Mouse (Mus musculus) midbrain, embryonic 12.5 days (tissue): Measurements from ENCODE around the gene Nprl3. TPM values are rescaled to one million over a fixed set of nuclear protein-coding genes. Genes with fewer than 3 reads are reported as not detected.

Experiments used
- ATAC-seq: fragments of 200-750 bp; cut with Nextera tagmentation; 2 replicates; pipeline ENCODE4 v1.8.0; 2017; ENCODE audit warnings: low read depth, moderate TSS enrichment, moderate library complexity; ENCODE audit not compliant: low FRiP score
- H3K27ac ChIP-seq: fragments of 300-500 bp; sonication (generic); replicated peaks from 2 replicates; pipeline ENCODE4 v1.5.1; 2016; ENCODE audit warnings: mild to moderate bottlenecking
- H3K27me3 ChIP-seq: fragments of 300-500 bp; sonication (generic); 2 replicates; pipeline ENCODE4 v1.6.1; 2016; ENCODE audit warnings: mild to moderate bottlenecking
- H3K36me3 ChIP-seq: fragments of 300-500 bp; sonication (generic); 2 replicates; pipeline ENCODE4 v1.6.1; 2016
- H3K4me1 ChIP-seq: fragments of 300-500 bp; sonication (generic); 2 replicates; pipeline ENCODE4 v1.6.1; 2016
- H3K4me2 ChIP-seq: fragments of 300-500 bp; sonication (generic); replicated peaks from 2 replicates; pipeline ENCODE4 v1.6.1; 2016; ENCODE audit warnings: mild to moderate bottlenecking, moderate library complexity
- H3K4me3 ChIP-seq: fragments of 300-500 bp; sonication (generic); 2 replicates; pipeline ENCODE4 v1.5.1; 2016; ENCODE audit warnings: mild to moderate bottlenecking
- H3K9ac ChIP-seq: fragments of 300-500 bp; sonication (generic); replicated peaks from 2 replicates; pipeline ENCODE4 v1.6.1; 2016; ENCODE audit warnings: mild to moderate bottlenecking, moderate library complexity
- H3K9me3 ChIP-seq: fragments of 300-500 bp; sonication (generic); 2 replicates; pipeline ENCODE4 v1.6.1; 2016; ENCODE audit warnings: mild to moderate bottlenecking
- WGBS: fragments of 180-500 bp; shearing (Covaris S2); methylation state at CpG from one replicate; pipeline ENCODE4 v1.1.7; 2016; 5-methylcytosine and 5-hydroxymethylcytosine counted together
- polyA plus RNA-seq: library from polyadenylated mRNA; unstranded; fragments of >200 nt; fragmentation: Nextera tagmentation; extraction: Ambion mirVana; gene quantifications from 2 replicates; pipeline ENCODE4 v1.2.1, GENCODE M21; 2016

The Nprl3 gene
- polyA plus RNA-seq, 1 experiment from 2014 or later = 44.7 TPM

DNA sequence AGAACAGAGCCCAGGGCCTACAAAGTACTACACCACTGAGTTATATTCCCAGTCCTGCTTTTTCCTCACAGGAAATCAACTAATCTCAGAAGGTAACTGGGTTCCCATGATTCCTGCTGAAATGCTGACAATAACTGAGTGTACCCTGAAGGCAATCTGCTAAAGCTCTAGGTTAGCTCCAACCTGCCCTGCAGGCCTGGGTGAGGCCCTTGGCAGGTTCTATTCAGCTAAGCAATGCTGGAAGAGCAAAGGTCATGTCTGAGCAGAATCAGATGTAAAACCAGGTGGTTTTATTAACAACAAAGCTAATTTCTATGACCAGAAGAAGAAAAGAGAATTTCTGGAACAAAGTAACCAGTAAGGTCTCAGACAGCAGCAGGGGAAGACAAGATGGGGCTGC lies 26.1 kb downstream of the Nprl3 start:
- ATAC-seq = no peak
- peaks cover 74% of the 10 kb centered on the region for H3K36me3 ChIP-seq

DNA sequence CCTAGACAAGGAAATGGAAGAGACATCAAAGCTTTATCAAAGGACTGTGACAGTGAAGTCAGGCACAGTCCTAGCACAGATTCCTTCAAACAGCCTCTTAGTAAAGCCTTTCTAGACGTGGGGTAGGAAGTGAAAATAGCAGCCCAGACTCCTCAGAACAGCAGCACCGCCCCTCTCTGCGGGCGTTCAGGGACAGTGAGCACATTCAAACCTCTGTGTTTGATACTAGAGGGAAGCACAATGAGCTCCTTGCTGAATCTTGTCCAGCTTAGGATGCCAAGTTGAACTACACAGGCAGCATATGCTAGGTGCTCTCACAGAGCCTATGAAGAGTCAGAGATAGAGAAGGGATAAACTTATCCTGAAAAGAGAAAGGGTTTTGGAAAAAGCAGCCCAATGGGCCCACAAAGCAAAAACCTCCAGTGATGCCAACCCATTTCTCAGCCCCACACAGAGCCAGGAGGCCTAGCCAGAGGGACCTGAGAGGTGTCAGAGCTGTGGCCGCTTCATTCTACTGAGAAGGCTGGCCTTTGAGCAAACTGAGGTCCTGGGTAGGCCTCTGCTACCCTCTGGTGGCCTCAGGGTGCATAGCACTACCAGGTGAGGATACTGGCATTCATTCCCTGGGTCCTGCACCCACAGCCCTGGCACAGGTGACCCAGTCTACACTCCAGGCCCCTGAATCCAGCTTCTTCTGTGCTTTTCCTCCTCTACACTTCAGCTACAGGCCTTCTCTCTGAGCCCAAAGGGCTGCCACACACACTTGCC lies 29.2 kb downstream of the Nprl3 start:
- H3K27me3 ChIP-seq = no peaks in the 10 kb centered on the region
- no peaks in the 10 kb centered on the region; the same call in 1 of the 2 replicates for H3K4me1 ChIP-seq
- no peaks in the 10 kb centered on the region for H3K9me3 ChIP-seq
- H3K4me2 ChIP-seq = no peak overlapping the region
- H3K9ac ChIP-seq = no peak overlapping the region
- H3K36me3 ChIP-seq = peaks cover 61% of the 10 kb centered on the region
- H3K4me3 ChIP-seq = no peak overlapping the region
- ATAC-seq = peak; percentile 41; the same call in 1 of the 2 replicates
- H3K27ac ChIP-seq = no peak overlapping the region
- WGBS = 61% methylated on average over 5 of the region's 5 CpGs

More for the DNA sequence above, 26.1 kb downstream of the Nprl3 start:
- H3K9ac ChIP-seq = no peak overlapping the region
- no peak overlapping the region for H3K4me2 ChIP-seq
- H3K27me3 ChIP-seq = no peaks in the 10 kb centered on the region
- no peak overlapping the region for H3K4me3 ChIP-seq
- H3K9me3 ChIP-seq = no peaks in the 10 kb centered on the region
- H3K27ac ChIP-seq = no peak overlapping the region
- H3K4me1 ChIP-seq = no peaks in the 10 kb centered on the region; the same call in 1 of the 2 replicates

DNA sequence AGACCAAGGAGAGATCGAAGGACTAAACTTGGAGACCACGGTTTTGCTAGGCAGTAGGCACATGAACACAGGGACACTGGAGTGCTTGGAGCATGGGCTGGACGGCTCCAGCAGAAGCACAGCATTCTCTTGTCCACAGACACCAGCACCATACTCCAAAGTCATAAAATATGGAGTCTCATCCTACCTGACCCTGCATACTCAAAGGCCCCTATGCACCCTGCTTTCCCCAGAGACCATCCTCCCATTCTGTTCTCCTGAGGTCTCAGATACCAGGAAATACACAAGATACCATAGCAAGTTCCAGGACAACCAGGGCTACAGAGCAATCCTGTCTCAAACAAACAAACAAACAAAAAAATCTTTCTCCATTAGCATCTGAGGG lies 30.1 kb downstream of the Nprl3 start:
- Histone ChIP-seq H3K9ac (no peak overlapping the region), H3K9me3 (no peaks in the 10 kb centered on the region), H3K27ac (no peak overlapping the region), H3K27me3 (no peaks in the 10 kb centered on the region), H3K36me3 (peaks cover 63% of the 10 kb centered on the region), H3K4me1 (no peaks in the 10 kb centered on the region; the same call in 1 of the 2 replicates), H3K4me3 (no peak overlapping the region), H3K4me2 (no peak overlapping the region)
- no peak for ATAC-seq
- WGBS = 88% methylated on average over 3 of the region's 3 CpGs

DNA sequence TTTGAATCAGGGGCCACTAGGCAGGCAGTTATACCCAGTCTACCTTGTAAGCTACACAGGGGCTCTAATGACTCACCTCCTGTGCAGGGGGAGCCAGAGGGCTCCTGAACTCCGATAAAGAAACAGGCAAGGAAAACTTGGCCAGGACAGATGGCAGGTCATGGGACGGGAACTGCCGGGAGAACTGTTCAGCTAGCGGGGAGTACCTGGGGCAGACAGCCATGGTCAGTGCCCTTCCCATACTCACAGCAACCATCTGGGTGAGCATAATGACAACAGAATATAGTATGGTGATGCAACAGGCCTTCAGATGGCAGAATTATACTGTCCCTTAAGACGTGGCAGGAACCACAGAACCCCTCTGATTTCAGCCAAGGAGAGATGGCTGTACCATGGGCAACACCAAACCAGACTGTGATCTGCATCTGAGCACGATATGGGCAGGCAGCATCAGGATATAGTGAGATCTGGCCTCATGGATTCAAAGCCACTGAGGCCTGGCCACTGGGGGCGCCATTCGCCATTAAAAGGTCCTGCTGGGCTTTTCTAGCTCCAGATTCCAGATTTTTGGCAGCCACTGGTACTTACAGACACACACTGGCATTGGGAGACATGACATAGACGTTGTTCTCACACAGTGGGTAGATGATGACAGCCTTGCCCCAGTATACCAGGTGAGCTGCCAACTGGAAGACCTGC lies 30.6 kb downstream of the Nprl3 start:
- no peak overlapping the region for H3K4me2 ChIP-seq
- no peaks in the 10 kb centered on the region for H3K27me3 ChIP-seq
- H3K9me3 ChIP-seq = no peaks in the 10 kb centered on the region
- no peak overlapping the region for H3K9ac ChIP-seq
- no peak for ATAC-seq
- peaks cover 64% of the 10 kb centered on the region for H3K36me3 ChIP-seq
- H3K4me1 ChIP-seq = no peaks in the 10 kb centered on the region; the same call in 1 of the 2 replicates
- 61% methylated on average over 9 of the region's 9 CpGs for WGBS
- H3K4me3 ChIP-seq = no peak overlapping the region
- H3K27ac ChIP-seq = no peak overlapping the region

DNA sequence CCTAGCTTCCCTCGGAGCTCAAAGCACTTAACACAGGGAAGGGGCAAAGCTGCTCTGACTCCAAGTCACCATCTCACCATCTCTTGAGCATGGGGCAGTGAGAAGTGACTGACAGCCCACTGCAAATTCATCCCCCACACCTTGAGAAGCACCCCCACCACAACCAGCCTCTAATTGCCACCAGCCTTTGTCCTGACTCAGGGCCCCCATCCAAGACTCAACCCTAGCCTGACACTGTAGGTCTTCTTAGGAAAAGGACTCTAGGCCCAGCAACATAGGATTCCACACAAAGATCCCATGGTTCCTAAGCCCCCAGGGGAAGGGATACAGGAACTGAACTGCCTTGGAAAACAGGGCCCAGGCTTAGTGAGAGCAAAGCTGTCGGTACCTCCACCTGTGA lies 31.4 kb downstream of the Nprl3 start:
- Histone ChIP-seq H3K36me3 (peaks cover 64% of the 10 kb centered on the region), H3K27ac (no peak overlapping the region), H3K9ac (no peak overlapping the region), H3K27me3 (no peaks in the 10 kb centered on the region), H3K4me3 (no peak overlapping the region), H3K4me1 (no peaks in the 10 kb centered on the region; the same call in 1 of the 2 replicates), H3K9me3 (no peaks in the 10 kb centered on the region), H3K4me2 (no peak overlapping the region)
- ATAC-seq = no peak
- 88% methylated on average over 2 of the region's 2 CpGs for WGBS

DNA sequence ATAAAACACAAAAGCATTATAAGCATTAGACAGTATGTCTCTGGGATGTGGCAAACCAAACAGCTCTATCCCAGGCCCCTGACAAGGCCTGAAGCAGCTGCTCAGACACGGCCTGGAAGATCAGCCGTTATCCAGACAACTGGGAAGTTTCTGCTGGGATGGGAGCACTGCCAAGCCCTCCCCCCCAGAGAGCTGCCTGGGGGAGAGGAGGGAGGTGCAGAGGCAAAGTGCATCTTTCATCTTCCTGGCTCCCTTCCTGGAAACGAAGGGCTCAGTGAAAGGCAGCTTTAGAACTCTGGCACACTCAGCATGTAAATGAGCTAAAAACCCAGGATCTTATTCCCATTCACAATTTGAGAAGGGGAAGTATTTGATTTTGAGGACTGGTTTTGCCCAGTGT lies 31.9 kb downstream of the Nprl3 start:
- no peak overlapping the region for H3K4me3 ChIP-seq
- H3K4me1 ChIP-seq = no peaks in the 10 kb centered on the region; the same call in 1 of the 2 replicates
- ATAC-seq = no peak
- no peak overlapping the region for H3K27ac ChIP-seq
- H3K27me3 ChIP-seq = no peaks in the 10 kb centered on the region
- no peaks in the 10 kb centered on the region for H3K9me3 ChIP-seq
- H3K9ac ChIP-seq = no peak overlapping the region
- no peak overlapping the region for H3K4me2 ChIP-seq
- 64% methylated on average over 3 of the region's 3 CpGs for WGBS
- H3K36me3 ChIP-seq = peaks cover 64% of the 10 kb centered on the region

DNA sequence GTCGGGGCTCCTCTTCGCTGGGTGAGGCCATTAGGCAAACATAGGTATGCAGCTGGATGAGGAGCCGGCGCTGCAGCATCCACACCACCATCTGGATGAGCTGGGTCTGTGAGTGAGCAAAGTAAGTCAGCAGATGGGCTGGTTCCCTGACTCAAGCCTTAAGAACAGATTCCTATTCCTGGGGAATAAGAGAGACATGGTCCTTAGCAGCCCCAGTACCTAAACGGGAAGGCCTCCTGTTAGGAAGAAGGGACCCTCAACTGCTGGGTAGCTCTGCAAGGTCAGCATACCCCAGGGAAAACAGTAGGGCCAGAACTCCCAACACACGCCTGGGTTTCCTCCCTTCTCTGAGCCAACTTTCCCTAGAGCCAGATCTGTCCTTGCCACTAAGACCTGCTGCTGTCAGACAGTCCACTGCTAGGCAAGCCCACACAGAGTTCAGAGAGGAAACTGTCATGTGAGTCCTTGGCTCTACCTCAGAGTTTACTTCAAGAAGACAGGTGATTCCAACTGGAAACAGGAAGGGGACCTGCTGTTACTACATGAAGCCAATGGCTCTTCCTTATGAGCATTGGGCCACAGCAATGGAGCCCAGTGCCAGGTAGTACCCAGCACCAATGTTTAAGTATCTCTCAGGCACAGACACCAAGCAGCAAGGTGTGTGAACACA lies 32.6 kb downstream of the Nprl3 start:
- no peak for ATAC-seq
- no peaks in the 10 kb centered on the region; the same call in 1 of the 2 replicates for H3K4me1 ChIP-seq
- no peak overlapping the region for H3K9ac ChIP-seq
- H3K4me2 ChIP-seq = no peak overlapping the region
- WGBS = 95% methylated on average over 6 of the region's 6 CpGs
- no peak overlapping the region for H3K27ac ChIP-seq
- no peak overlapping the region for H3K4me3 ChIP-seq
- no peaks in the 10 kb centered on the region for H3K27me3 ChIP-seq
- H3K9me3 ChIP-seq = no peaks in the 10 kb centered on the region
- H3K36me3 ChIP-seq = peaks cover 62% of the 10 kb centered on the region

DNA sequence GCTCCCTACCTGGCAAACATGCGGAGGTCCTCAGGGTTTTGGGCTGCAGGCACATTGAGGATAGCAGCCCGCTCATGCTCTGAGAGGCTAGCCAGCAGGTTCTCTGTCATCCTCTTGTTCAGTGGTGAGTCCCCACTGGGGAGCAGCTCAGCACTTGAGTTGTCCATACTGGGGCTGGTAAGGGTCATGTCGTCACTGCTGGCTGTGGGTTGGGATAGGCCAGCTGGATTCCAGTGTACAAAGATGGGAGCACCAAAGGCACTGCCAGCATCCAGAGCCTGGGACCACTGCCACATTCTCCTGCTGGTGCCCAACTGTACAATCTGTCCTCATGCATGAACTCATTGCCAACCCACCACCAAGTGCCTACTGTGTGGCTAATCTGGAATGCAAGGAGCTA lies 33.6 kb downstream of the Nprl3 start:
- peaks cover 64% of the 10 kb centered on the region for H3K36me3 ChIP-seq
- no peak overlapping the region for H3K4me3 ChIP-seq
- no peaks in the 10 kb centered on the region for H3K9me3 ChIP-seq
- H3K27ac ChIP-seq = no peak overlapping the region
- H3K27me3 ChIP-seq = no peaks in the 10 kb centered on the region
- no peaks in the 10 kb centered on the region; the same call in 1 of the 2 replicates for H3K4me1 ChIP-seq
- WGBS = 91% methylated on average over 3 of the region's 3 CpGs
- H3K9ac ChIP-seq = no peak overlapping the region
- H3K4me2 ChIP-seq = no peak overlapping the region
- no peak for ATAC-seq

DNA sequence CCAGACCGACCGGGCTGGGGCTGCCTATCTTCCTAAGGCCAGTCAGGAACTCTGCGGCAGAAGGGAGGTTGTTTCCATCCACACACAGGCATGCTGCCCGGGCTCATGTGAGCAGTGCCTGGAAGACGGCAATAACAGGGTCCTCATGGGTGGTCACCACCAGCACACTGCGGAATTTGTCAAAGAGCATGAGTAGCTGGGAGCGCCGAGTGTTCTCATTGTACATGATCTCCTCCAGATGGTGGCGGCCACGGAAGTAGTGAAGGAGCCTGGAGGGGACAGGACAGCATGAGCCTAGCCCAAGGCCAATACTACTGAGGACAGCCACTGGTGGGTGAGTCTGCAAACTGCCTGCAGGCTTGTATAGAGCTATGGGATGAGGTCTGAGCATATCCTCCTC lies 34.7 kb downstream of the Nprl3 start:
- H3K9ac ChIP-seq = no peak overlapping the region

DNA sequence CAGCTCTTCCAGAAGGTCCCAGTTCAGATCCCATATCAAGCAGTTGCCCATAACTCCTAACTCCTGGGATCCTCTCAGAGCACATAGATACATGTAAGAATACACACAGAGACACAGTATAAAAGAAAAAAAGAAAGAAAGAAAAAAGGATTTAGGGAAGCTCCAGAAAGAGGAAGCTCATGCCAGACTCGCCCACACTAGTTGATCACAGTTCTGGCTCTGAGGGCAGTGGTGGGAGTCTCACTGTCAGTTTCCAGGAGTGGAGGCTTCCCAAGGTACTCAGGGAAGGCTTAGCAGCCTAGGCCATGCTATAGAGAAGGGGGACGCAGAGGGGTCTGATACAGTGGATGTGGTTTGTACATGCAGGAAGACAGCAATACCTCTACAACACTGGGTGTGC lies 36.4 kb downstream of the Nprl3 start:
- H3K9ac ChIP-seq = no peak overlapping the region
- no peak overlapping the region for H3K4me2 ChIP-seq
- H3K36me3 ChIP-seq = peaks cover 58% of the 10 kb centered on the region
- no peaks in the 10 kb centered on the region for H3K27me3 ChIP-seq
- no peak for ATAC-seq
- H3K4me3 ChIP-seq = no peak overlapping the region
- H3K9me3 ChIP-seq = no peaks in the 10 kb centered on the region
- peaks cover 14% of the 10 kb centered on the region for H3K4me1 ChIP-seq
- no peak overlapping the region for H3K27ac ChIP-seq
- WGBS = 88% methylated on average over 2 of the region's 2 CpGs

More for the DNA sequence above, 34.7 kb downstream of the Nprl3 start:
- H3K27ac ChIP-seq = no peak overlapping the region
- 86% methylated on average over 10 of the region's 10 CpGs for WGBS
- H3K36me3 ChIP-seq = peaks cover 64% of the 10 kb centered on the region
- no peak overlapping the region for H3K4me2 ChIP-seq
- no peaks in the 10 kb centered on the region for H3K9me3 ChIP-seq
- no peak overlapping the region for H3K4me3 ChIP-seq
- H3K4me1 ChIP-seq = no peaks in the 10 kb centered on the region; the same call in 1 of the 2 replicates
- ATAC-seq = 0 out of 2 replicates have a peak, but pooled peaks have one; percentile 36
- no peaks in the 10 kb centered on the region for H3K27me3 ChIP-seq

DNA sequence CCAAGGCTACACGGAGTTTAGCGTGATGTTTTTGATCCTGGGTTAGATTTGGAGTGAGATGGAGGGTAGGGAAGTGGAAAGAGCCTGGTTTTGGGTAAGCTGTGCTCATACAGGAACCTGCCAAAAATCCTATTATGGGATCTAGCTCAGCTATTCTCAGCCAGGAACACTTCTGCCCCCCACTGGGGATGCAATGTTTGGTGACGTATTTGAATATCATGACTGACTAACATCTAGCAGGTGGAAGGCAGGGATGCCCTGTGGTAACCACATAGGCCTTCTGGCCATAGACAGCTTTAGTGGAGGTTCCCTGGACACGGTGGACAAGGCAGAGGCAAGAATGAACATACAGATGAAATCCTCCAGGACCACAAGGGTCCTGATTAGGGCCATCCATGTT lies 37.3 kb downstream of the Nprl3 start:
- Histone ChIP-seq H3K4me2 (no peak overlapping the region), H3K27ac (no peak overlapping the region), H3K27me3 (0 out of 2 replicates have a peak, but pooled peaks cover 2% of the 10 kb centered on the region), H3K9me3 (no peaks in the 10 kb centered on the region), H3K9ac (no peak overlapping the region), H3K4me1 (peaks cover 14% of the 10 kb centered on the region), H3K4me3 (no peak overlapping the region), H3K36me3 (peaks cover 58% of the 10 kb centered on the region)
- 82% methylated on average over 4 of the region's 4 CpGs for WGBS
- no peak for ATAC-seq

DNA sequence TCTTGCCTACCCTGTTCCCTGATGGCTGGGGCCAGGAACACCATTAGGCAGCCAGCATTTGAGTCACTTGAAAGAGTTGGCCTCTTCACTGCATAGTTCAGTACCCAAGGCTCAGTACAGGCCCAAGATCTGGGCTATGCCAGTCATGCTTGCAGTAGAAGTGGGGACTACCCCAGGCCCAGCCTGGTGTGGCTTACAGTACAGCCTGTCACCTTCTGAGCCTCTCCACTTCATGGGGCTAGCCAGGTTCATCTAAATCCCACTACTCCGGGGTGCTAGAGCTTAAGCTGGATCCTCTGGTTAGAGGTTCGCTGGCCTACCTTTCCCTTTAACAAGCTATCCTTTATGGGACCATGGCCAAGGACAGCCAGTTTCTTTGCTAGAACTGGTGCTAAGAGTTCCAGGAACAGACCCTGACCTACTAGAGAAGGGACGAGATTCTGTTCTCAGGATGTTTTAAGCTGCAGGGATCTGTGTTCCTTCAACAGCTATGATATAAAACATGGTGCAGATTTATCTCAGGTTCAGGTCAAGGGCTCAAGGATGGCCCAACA lies 39.1 kb downstream of the Nprl3 start:
- no peak overlapping the region for H3K27ac ChIP-seq
- no peak for ATAC-seq
- H3K4me1 ChIP-seq = peaks cover 14% of the 10 kb centered on the region
- peaks cover 19% of the 10 kb centered on the region for H3K27me3 ChIP-seq
- H3K9me3 ChIP-seq = no peaks in the 10 kb centered on the region
- peaks cover 43% of the 10 kb centered on the region for H3K36me3 ChIP-seq
- no peak overlapping the region for H3K4me3 ChIP-seq
- H3K9ac ChIP-seq = no peak overlapping the region
- WGBS = 91% methylated on average over 3 of the region's 3 CpGs
- H3K4me2 ChIP-seq = no peak overlapping the region
